Mouse (Mus musculus) liver, embryonic 15.5 days (tissue): ENCODE data around the gene Hypk. TPM values are rescaled to one million over a fixed set of nuclear protein-coding genes. Genes with fewer than 3 reads are reported as not detected.
A peak's percentile ranks its signal among the peaks of the same experiment; 100 is the strongest.
"Not testable (repeated sequence)": the region's sequence is repeated elsewhere in the genome, so short reads cannot be mapped to it uniquely, and the experiment has no call there.

Experiments used
- ATAC-seq: fragments of 200-750 bp; cut with Nextera tagmentation; 2 replicates; pipeline ENCODE4 v1.8.0; 2017; ENCODE audit warnings: moderate number of reproducible peaks, mild to moderate bottlenecking, moderate library complexity; ENCODE audit not compliant: insufficient read depth
- H3K27ac ChIP-seq: fragments of 300-500 bp; sonication (generic); replicated peaks from 2 replicates; pipeline ENCODE4 v1.5.1; 2015; ENCODE audit warnings: mild to moderate bottlenecking, inconsistent platforms
- H3K27me3 ChIP-seq: fragments of 300-500 bp; sonication (generic); 2 replicates; pipeline ENCODE4 v1.6.1; 2015; ENCODE audit warnings: mild to moderate bottlenecking, inconsistent platforms
- H3K36me3 ChIP-seq: fragments of 300-500 bp; sonication (generic); replicated peaks from 2 replicates; pipeline ENCODE4 v1.6.1; 2015; ENCODE audit warnings: moderate library complexity, mild to moderate bottlenecking, inconsistent platforms
- H3K4me1 ChIP-seq: fragments of 300-500 bp; sonication (generic); replicated peaks from 2 replicates; pipeline ENCODE4 v1.6.1; 2015; ENCODE audit warnings: inconsistent platforms
- H3K4me2 ChIP-seq: fragments of 300-500 bp; sonication (generic); 2 replicates; pipeline ENCODE4 v1.6.1; 2015; ENCODE audit warnings: moderate library complexity, mild to moderate bottlenecking, inconsistent platforms
- H3K4me3 ChIP-seq: fragments of 300-500 bp; sonication (generic); replicated peaks from 2 replicates; pipeline ENCODE4 v1.5.1; 2015; ENCODE audit warnings: mild to moderate bottlenecking, inconsistent platforms
- H3K9ac ChIP-seq: fragments of 300-500 bp; sonication (generic); 2 replicates; pipeline ENCODE4 v1.6.1; 2015; ENCODE audit warnings: moderate library complexity, mild to moderate bottlenecking, inconsistent platforms
- H3K9me3 ChIP-seq: fragments of 300-500 bp; sonication (generic); replicated peaks from 2 replicates; pipeline ENCODE4 v1.6.1; 2016; ENCODE audit warnings: inconsistent platforms
- WGBS: fragments of 180-500 bp; shearing (Covaris S2); methylation state at CpG from one replicate; pipeline ENCODE4 v1.1.7; 2015; ENCODE audit warnings: mixed read lengths; ENCODE audit not compliant: insufficient replicate concordance; 5-methylcytosine and 5-hydroxymethylcytosine counted together
- polyA plus RNA-seq: library from polyadenylated mRNA; unstranded; fragments of >200 nt; fragmentation: Nextera tagmentation; extraction: Ambion mirVana; gene quantifications from 2 replicates; pipeline ENCODE4 v1.2.1, GENCODE M21; 2015

Gene Hypk
- polyA plus RNA-seq, 1 experiment from 2014 or later = 87.0 TPM

DNA sequence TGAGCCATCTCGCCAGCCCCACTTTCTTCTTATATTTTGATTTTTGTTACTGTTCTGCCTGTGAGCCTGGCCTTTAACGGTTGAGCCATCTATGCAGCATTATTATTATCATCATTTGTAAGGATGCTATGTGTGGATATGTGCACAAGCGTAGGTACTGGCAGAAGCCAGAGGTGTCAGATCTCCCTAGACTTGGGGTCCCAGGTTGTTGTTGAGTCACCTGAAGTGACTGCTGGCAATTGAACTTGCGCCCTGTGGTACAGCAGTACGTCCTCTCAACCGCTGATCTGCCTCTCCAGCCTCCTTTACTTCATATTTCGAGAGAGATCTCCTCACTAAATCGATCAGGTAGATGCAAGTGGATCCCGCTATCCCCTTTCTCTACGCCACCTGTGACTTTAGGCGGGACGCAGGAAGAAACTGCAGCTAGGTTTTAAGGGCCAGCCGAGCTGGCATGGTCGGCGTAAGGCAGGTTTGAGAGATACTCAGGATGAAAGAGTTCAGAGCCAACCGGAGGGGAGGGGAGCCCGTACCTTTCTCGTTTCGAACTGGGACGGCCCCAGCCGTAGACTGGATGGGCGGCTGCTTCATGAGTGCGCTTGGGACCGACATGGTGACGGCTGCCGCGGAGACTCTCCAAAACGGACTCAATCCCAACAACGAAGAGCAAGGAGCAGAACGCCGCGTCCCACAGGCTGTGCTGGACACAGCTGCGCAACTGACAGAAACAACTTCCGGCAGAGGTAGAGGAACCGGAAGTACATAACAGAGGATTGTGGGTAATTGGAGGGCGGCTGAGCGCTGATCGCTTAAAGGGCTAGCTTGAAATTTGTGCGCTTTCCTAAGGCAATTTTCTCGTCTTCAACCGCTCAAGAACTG is 20.4 kb downstream of the Hypk start, which contains the start of gene Mfap1b:
TSS of gene Mfap1b (minus strand) at position 767 of the 879 bp plus-strand sequence.
- H3K27me3 ChIP-seq, H3K9me3 ChIP-seq, H3K36me3 ChIP-seq: not testable (repeated sequence)
- ATAC-seq = peak; percentile 94
- Histone ChIP-seq H3K4me2 (peak within 1 kb of the TSS; percentile 82), H3K4me1 (peaks cover 11% of the 10 kb centered on the region), H3K9ac (peak within 1 kb of the TSS; percentile 70), H3K4me3 (peak within 1 kb of the TSS; percentile 75), H3K27ac (peak within 1 kb of the TSS; percentile 83)
- 3% methylated on average over 41 of the region's 41 CpGs for WGBS

DNA sequence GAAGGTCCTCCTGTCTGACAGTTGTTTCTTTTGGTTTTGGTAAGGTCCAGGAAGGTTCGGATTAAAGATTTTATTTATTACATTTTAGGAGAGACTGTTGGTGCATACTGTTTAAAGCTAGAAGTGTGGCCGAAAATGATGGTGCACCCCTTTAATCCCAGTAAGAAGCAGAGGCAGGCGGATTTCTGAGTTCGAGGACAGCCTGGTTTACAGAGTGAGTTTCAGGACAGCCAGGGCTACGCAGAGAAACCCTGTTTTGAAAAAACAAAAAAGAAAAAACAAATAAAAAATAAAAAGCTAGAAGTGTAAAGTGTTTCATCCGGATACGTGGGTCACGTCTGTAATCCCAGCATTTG is 21.1 kb downstream of the Hypk start:
- H3K4me2 ChIP-seq = peak overlapping the region; percentile 82
- ATAC-seq = peak; percentile 50
- H3K9ac ChIP-seq = peak overlapping the region; percentile 70
- H3K27me3 ChIP-seq = no peaks in the 10 kb centered on the region
- no peaks in the 10 kb centered on the region for H3K9me3 ChIP-seq
- 21% methylated on average over 8 of the region's 8 CpGs for WGBS
- H3K4me3 ChIP-seq = peak overlapping the region; percentile 75
- H3K27ac ChIP-seq = peak overlapping the region; percentile 83
- peaks cover 11% of the 10 kb centered on the region for H3K4me1 ChIP-seq
- H3K36me3 ChIP-seq = no peaks in the 10 kb centered on the region

DNA sequence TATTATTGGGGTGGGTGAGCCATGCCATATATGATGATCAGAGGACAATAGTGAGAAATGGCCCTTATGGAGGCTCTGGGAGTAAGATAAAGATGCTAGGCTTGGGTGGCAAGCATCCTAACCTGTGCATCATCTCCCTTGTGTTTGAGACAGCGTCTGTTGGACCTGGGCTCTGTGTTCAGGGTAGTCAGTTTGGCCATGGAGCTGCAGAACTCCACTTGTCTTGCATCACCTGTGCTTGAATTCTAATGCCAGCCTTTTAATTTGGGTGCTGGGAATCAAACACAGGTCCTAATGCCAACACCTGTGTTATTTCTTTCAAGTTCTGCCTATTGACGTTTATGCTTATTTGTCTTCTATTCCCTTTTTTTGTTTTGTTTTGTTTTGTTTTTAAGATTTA is 22.2 kb downstream of the Hypk start:
- H3K27me3 ChIP-seq, H3K9me3 ChIP-seq, H3K27ac ChIP-seq, H3K36me3 ChIP-seq, ATAC-seq, H3K9ac ChIP-seq, H3K4me3 ChIP-seq, H3K4me2 ChIP-seq: not testable (repeated sequence)
- peaks cover 11% of the 10 kb centered on the region for H3K4me1 ChIP-seq
- 86% methylated on average over 2 of the region's 2 CpGs for WGBS

DNA sequence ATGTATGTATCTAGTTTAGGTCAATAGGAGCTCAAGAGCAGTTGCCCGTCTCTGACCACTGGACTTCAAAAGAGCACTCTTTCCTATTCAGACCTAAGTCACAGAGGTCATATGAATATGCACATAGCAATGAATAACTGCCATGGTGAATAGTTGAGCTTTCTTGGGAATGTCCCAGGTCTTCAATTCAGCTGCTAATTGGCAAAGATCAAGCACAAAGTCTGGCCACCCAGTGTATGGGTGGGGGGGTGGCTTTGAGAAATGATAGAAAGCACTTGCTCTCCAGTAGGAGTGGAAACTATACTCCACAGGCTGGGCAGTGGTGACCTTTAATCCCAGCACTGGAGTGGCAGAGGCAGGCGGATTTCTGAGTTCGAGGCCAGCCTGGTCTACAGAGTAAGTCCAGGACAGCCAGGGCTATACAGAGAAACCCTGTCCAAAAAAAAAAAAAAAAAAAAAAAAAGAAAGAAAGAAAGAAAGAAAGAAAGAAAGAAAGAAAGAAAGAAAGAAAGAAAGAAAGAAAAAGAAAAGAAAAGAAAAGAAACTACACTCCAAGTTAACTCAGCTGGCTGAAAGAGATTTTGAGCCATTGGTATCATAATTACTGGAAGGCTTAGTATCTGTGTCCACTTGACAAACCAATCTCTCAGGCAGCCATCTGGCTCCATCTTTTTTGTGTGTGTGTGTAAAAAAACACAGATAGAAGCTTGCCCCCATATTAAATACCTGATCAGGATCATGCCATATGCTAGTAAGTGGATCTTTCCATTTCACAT is 24.6 kb downstream of the Hypk start:
- H3K4me3 ChIP-seq = no peak overlapping the region
- H3K36me3 ChIP-seq = no peaks in the 10 kb centered on the region
- H3K9me3 ChIP-seq = no peaks in the 10 kb centered on the region
- H3K9ac ChIP-seq = no peak overlapping the region
- H3K27ac ChIP-seq = no peak overlapping the region
- 69% methylated on average over 3 of the region's 3 CpGs for WGBS
- peaks cover 7% of the 10 kb centered on the region for H3K4me1 ChIP-seq
- no peak for ATAC-seq
- H3K4me2 ChIP-seq = no peak overlapping the region
- H3K27me3 ChIP-seq = no peaks in the 10 kb centered on the region

DNA sequence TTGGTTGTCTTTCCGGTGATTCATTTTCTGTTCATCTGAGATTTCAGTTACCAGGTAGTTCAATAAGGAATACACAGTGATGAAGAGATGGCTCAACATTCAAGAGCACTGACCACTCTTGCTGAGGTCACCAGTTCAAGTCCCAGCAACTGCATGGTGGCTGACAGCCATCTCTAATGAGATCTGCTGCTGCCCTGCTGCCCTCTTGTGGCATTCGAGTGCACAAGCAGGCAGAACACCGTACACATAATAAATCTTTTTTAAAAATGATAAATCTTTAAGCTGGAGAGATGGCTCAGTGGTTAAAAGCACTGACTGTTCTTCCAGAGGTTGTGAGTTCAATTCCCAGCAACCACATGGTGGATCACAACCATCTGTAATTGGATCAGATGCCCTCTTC is 27.4 kb downstream of the Hypk start:
- ATAC-seq = no peak
- Histone ChIP-seq H3K4me2 (no peak overlapping the region), H3K9ac (no peak overlapping the region), H3K27ac (no peak overlapping the region), H3K4me3 (no peak overlapping the region), H3K27me3 (no peaks in the 10 kb centered on the region), H3K9me3 (no peaks in the 10 kb centered on the region), H3K4me1 (no peaks in the 10 kb centered on the region), H3K36me3 (no peaks in the 10 kb centered on the region)
- 36% methylated on average over 3 of the region's 3 CpGs for WGBS

DNA sequence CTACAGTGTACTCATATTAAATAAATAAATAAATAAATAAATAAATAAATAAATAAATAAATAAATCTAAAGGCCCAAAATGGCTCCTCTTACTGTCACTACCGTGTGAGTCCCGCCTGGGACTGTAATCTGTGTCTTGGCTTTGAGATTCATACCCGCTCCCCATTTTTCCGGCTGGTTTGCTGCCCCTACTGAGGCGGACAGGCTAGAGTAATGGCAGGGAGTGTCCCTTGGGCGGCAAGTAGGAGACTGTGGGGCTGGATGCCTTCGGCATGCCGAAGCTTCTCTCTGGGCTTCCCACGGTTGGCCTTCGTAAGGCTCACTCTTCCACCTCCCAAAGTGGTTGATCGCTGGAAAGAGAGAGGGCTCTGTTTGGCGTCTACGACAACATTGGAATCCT is 27.8 kb downstream of the Hypk start:
- not testable (repeated sequence) for H3K4me2 ChIP-seq, H3K9me3 ChIP-seq, ATAC-seq, H3K4me1 ChIP-seq, H3K27me3 ChIP-seq, H3K4me3 ChIP-seq, H3K9ac ChIP-seq, H3K36me3 ChIP-seq, H3K27ac ChIP-seq
- WGBS = 79% methylated on average over 13 of the region's 13 CpGs

DNA sequence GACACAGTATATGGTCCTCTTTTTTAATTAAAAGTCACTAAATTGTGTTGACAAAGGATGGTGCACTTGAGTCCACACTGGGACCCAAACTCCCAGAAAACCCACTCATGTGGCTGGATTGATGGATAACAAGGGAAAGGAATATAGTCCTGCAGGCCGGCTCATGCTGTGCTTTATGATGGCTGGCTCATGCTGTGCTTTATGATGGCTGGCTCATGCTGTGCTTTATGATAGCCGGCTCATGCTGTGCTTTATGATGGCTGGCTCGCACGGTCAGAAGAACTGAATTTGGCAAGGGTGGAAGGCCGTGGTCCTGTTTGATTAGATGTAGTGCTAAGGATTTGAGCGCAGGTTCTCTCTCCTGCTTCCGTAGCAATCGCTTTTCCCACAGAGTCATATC is 30.5 kb downstream of the Hypk start:
- Histone ChIP-seq H3K9ac (no peak overlapping the region), H3K27me3 (no peaks in the 10 kb centered on the region), H3K4me2 (no peak overlapping the region), H3K36me3 (no peaks in the 10 kb centered on the region), H3K4me1 (no peaks in the 10 kb centered on the region), H3K9me3 (no peaks in the 10 kb centered on the region), H3K27ac (no peak overlapping the region), H3K4me3 (no peak overlapping the region)
- WGBS = 70% methylated on average over 8 of the region's 8 CpGs
- ATAC-seq = no peak

DNA sequence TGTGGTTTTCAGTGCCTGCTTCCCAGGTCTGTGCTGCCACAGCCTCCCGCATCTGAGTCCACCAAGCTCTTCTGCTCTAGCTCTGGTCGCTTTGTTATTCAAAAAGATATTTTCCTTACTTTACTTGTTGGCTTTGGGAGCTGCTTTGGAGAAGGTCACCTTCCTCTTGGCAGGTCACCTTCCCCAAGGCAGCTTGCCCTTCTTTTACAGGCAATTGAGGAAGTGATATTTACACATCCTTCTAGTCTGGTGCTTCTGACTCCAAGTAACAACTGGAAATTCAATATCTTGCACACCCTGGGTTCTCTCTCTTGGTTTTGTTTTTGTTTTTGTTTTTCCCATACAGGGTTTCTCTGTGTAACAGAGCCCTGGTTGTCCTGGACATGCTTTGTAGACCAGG is 31.3 kb downstream of the Hypk start:
- not testable (repeated sequence) for H3K27ac ChIP-seq, H3K27me3 ChIP-seq, H3K4me2 ChIP-seq, H3K9me3 ChIP-seq, H3K36me3 ChIP-seq, H3K9ac ChIP-seq, ATAC-seq, H3K4me3 ChIP-seq, H3K4me1 ChIP-seq
- WGBS = 45% methylated on average over 2 of the region's 2 CpGs

DNA sequence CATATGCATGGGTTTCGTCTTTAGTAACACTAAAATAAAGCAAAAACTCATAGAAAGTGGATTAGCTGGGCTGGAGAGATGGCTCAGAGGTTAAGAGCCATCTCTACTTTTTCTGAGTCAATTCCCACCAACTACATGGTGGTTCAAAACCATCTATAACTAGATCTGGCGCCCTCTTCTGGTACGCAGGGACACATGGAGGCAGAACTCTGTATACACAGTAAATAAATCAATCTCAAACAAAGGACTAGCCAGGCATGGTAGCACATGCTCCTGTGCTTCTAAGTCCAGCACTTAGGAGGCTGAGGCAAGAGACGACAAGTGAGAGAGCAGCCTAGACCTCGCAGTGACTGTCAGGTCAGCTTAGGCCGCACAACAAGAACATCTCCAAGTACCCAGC is 48.5 kb downstream of the Hypk start:
- H3K36me3 ChIP-seq = peaks cover 10% of the 10 kb centered on the region
- not testable (repeated sequence) for H3K27ac ChIP-seq, H3K4me3 ChIP-seq, H3K4me1 ChIP-seq, ATAC-seq, H3K4me2 ChIP-seq, H3K9ac ChIP-seq, H3K27me3 ChIP-seq, H3K9me3 ChIP-seq
- WGBS = 89% methylated on average over 3 of the region's 6 CpGs

DNA sequence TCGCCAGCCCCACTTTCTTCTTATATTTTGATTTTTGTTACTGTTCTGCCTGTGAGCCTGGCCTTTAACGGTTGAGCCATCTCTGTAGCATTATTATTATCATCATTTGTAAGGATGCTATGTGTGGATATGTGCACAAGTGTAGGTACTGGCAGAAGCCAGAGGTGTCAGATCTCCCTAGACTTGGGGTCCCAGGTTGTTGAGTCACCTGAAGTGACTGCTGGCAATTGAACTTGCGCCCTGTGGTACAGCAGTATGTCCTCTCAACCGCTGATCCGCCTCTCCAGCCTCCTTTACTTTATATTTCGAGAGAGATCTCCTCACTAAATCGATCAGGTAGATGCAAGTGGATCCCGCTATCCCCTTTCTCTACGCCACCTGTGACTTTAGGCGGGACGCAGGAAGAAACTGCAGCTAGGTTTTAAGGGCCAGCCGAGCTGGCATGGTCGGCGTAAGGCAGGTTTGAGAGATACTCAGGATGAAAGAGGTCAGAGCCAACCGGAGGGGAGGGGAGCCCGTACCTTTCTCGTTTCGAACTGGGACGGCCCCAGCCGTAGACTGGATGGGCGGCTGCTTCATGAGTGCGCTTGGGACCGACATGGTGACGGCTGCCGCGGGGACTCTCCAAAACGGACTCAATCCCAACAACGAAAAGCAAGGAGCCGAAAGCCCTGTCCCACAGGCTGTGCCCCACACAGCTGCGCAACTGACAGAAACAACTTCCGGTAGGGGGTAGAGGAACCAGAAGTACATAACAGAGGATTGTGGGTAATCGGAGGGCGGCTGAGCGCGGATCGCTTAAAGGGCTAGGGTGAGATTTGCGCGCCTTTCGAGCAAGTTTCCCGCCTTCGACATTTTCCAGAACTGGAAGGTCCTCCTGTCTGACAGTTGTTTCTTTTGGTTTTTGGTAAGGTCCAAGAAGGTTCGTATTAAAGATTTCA is 53.1 kb downstream of the Hypk start, which contains the start of the genes Mfap1a and Wdr76:
TSS of gene Mfap1a (minus strand) at position 724 of the 941 bp plus-strand sequence.
TSS of gene Wdr76 (plus strand) at position 782 of the 941 bp plus-strand sequence.
- H3K9ac ChIP-seq = peak within 1 kb of the TSS; percentile 75
- peak within 1 kb of the TSS; percentile 82 for H3K27ac ChIP-seq
- peak within 1 kb of the TSS; percentile 67 for H3K4me2 ChIP-seq
- not testable (repeated sequence) for H3K9me3 ChIP-seq, H3K27me3 ChIP-seq
- peak; percentile 93 for ATAC-seq
- 2% methylated on average over 42 of the region's 42 CpGs for WGBS
- peaks cover 34% of the 10 kb centered on the region for H3K4me1 ChIP-seq
- H3K4me3 ChIP-seq = peak within 1 kb of the TSS; percentile 72
- H3K36me3 ChIP-seq = peaks cover 25% of the 10 kb centered on the region
